Mouse (Mus musculus) liver, adult 2 months (tissue): ENCODE data around the gene Rela.

ENCODE experiments used
- CTCF ChIP-seq: fragments of 200-500 bp; IDR thresholded peaks from 2 replicates; pipeline ENCODE4 v1.5.1; 2011; ENCODE audit warnings: low read depth, low read length, control low read depth
- POLR2A ChIP-seq: fragments of 200-500 bp; IDR thresholded peaks from 2 replicates; pipeline ENCODE4 v1.6.1; 2011; ENCODE audit warnings: low read length, control low read depth; ENCODE audit not compliant: insufficient read depth; ENCODE audit errors: extremely low read depth

- no peak for TF ChIP-seq CTCF
- TF ChIP-seq POLR2A, result no peak
These were observed 38.1 kb upstream of the Rela start for GRCm38 (mm10) chr19:5599224-5599623.
